Mouse (Mus musculus) embryo, embryonic 11.5 days (tissue): ENCODE results near the gene Ifnlr1.

Experiments
- DNase-seq: peaks from one replicate; pipeline ENCODE4 v3.0.0-alpha.2; 2012; ENCODE audit warnings: low read depth, low spot score

Gene Ifnlr1

DNA sequence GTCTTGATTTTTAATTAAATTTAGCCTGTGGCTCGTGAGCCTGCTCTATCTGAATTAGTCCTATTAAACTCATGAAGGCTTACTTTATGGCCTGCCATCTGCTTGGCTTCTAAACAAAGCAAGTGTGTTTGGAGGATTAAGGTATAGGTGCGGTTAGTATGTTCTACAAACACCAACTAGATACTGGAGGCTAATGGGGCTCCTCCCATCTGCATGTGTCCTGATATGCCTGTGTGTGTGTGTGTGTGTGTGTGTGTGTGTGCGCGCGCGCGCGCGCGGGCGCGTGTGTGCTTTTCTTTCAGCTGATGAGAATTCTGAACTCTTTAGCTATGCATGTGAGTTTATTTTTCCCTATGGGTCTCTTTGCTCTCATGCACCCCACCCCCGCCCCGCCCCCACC is 53.6 kb downstream of the Ifnlr1 start:
- DNase-seq: no peak

DNA sequence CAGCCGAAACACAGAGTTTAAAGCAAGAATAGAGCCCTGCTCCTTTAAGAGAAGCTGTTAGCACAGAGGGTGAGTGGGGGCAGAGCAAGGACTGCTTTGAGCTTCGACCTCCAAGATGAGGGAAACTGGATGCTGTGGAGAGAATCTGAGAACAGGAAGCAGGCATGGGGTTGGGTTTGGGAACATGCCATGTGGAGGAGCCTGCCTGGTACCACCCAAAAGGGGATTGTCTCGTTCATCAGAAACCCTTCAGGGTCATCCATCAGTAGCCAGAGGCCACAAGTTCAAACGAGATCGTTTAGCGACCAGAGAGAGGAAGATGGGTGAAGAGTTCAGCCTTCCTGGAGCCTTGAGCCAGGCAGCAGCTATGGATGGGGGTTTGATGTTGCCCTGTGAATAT is 57.4 kb downstream of the Ifnlr1 start:
- no peak for DNase-seq

DNA sequence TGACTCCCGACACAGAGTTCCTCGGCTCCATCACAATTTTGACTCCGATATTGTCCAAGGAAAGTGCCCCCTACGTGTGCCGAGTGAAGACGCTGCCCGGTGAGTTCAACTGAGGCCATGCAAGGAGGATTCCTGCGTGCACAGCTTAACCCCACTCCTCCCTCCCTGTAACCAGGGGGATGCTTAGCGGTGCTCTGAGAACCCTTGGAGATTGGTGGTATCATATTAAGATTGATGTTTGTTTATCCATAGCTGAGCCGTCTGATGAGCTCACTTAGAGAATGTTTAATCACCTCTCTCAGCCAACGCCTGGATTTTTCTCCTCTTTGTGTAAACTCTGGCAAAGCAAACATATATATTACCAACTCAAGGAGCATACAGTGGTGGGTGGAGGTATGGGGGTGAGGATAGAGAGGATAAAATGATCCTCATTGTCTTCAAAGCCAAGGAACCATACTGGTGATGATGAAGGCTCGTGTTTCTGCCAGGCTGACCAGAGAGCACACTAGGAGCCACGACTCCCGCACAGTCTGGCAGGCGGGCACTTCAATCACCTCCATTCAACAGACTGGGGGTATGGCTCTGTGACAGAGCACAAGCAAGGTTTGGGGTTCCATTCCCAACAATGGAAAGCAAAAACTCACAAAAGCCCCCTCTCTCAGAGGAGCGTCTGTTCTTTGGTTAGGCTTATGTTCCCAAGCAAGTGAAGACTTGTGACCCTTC is 58.8 kb downstream of the Ifnlr1 start:
- no peak for DNase-seq

DNA sequence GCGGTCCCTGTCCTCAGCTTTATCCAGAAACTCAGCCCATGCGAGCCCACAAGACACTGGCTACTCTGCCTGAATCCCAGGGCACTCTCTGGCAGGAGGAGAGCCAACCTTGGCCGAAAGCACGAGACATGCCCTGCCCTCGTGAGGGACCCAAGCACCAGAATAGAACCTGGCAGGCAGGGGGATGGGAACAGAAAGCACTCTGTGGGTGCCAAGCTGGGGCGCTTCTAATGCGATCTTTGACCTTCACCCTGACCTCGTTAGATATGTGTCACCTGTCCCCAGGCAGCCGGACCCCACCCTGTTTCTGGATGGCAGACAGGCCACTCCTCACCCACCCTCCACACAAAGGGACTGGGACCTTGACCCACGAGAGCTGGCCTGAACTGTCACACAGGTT is 59.5 kb downstream of the Ifnlr1 start:
- DNase-seq: no peak

DNA sequence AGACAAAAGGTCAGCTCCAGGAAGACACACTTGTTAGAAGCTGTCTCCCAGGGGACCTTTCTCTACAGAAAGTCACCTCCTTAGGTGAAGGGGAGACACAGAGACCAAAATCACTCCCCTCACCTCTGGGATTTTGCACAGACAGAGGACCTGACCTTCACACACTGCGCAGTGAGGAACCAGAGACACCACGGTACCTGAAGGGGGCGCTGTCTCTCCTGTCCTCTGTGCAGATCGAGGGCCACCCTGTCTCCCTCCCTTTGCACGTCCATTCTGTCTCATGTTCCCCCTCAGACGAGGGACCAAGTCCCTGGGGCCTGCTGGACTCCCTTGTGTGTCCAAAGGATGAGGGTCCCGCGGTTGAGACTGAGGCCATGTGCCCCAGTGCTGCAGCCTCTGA is 64.8 kb downstream of the Ifnlr1 start:
- DNase-seq: no peak

DNA sequence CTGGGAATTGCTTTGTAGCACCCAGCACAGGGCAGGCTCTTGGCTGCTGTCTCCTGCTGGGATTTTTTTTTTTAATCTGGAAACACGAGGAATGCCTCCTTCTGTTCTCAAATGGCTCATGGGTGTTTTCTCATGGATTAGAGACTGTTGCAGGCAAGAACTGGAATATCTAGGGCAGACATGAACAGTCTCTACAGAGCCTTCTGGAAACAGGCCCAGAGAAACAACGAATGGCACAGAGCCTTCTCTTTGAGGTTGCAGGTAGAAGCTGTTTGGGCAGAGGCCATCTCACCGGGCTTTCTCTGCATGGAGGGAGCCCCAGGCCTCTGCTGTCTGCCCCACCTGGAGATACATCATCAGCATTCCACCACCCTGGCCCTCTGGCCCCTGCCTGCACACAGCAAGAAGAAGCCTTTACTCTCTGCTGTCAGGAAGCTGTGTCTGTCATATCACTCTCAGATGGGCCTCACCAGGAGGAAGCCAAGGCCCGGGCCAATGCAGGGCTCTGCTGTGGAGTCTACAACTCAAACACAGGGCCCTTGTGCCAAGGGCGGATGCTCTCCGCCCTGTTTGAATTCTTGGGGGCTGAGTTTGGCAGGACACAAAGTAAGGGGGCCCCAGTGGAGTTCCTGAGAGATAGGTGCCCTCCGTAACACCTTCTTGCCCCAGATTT is 66.2 kb downstream of the Ifnlr1 start:
- no peak for DNase-seq

DNA sequence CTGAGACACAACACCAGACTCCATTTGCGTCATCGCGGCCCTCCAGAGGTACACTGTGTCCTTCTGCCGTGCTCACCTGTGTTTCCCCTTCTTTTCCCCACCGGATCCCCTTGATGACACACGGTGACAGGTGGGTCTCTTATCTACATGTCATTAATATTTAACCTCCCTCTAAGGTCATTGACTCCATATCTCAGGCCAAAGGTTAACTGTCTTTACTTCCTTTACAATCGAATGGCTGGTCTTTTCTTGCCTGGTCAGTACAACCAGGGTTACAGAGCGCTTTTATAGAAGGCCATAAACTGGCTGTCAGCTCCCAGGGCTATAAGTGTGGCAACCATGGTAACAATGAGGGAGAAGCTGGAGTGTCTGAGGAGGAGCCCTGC is 66.7 kb downstream of the Ifnlr1 start:
- DNase-seq: no peak
